Mouse (Mus musculus) midbrain, embryonic 13.5 days (tissue): ENCODE measurements around the gene Dlx4. TPM values are rescaled to one million over a fixed set of nuclear protein-coding genes. Genes with fewer than 3 reads are reported as not detected.

Experiments used
- ATAC-seq: fragments of 200-750 bp; cut with Nextera tagmentation; 2 replicates; pipeline ENCODE4 v1.8.0; 2017; ENCODE audit warnings: mild to moderate bottlenecking, moderate TSS enrichment, moderate library complexity
- H3K27ac ChIP-seq: fragments of 300-500 bp; sonication (generic); 2 replicates; pipeline ENCODE4 v1.5.1; 2015; ENCODE audit warnings: inconsistent platforms, mild to moderate bottlenecking, moderate library complexity
- H3K27me3 ChIP-seq: fragments of 300-500 bp; sonication (generic); 2 replicates; pipeline ENCODE4 v1.6.1; 2015; ENCODE audit warnings: mild to moderate bottlenecking, inconsistent platforms
- H3K36me3 ChIP-seq: fragments of 300-500 bp; sonication (generic); 2 replicates; pipeline ENCODE4 v1.6.1; 2015; ENCODE audit warnings: mild to moderate bottlenecking, inconsistent platforms
- H3K4me1 ChIP-seq: fragments of 300-500 bp; sonication (generic); replicated peaks from 2 replicates; pipeline ENCODE4 v1.6.1; 2015; ENCODE audit warnings: inconsistent platforms
- H3K4me2 ChIP-seq: fragments of 300-500 bp; sonication (generic); replicated peaks from 2 replicates; pipeline ENCODE4 v1.6.1; 2015; ENCODE audit warnings: moderate library complexity, mild to moderate bottlenecking, inconsistent platforms
- H3K4me3 ChIP-seq: fragments of 300-500 bp; sonication (generic); replicated peaks from 2 replicates; pipeline ENCODE4 v1.5.1; 2015; ENCODE audit warnings: mild to moderate bottlenecking, inconsistent platforms
- H3K9ac ChIP-seq: fragments of 300-500 bp; sonication (generic); replicated peaks from 2 replicates; pipeline ENCODE4 v1.6.1; 2015; ENCODE audit warnings: mild to moderate bottlenecking, inconsistent platforms
- H3K9me3 ChIP-seq: fragments of 300-500 bp; sonication (generic); 2 replicates; pipeline ENCODE4 v1.6.1; 2016; ENCODE audit warnings: mild to moderate bottlenecking, inconsistent platforms
- WGBS: fragments of 180-500 bp; shearing (Covaris S2); methylation state at CpG from one replicate; pipeline ENCODE4 v1.1.7; 2015; 5-methylcytosine and 5-hydroxymethylcytosine counted together
- polyA plus RNA-seq: library from polyadenylated mRNA; unstranded; fragments of >200 nt; fragmentation: Nextera tagmentation; extraction: Ambion mirVana; gene quantifications from 2 replicates; pipeline ENCODE4 v1.2.1, GENCODE M21; 2015

Gene Dlx4
- polyA plus RNA-seq, 1 experiment from 2014 or later, result not detected

GRCm38 (mm10) chr11:95097889-95098288 lies 48.2 kb downstream of the Dlx4 start:
- peaks cover 5% of the 10 kb centered on the region; the same call in 1 of the 2 replicates for H3K27me3 ChIP-seq
- no peak overlapping the region for H3K9ac ChIP-seq
- no peak overlapping the region for H3K27ac ChIP-seq
- WGBS, result 63% methylated on average over 6 of the region's 6 CpGs
- H3K4me2 ChIP-seq, result no peak overlapping the region
- no peaks in the 10 kb centered on the region for H3K36me3 ChIP-seq
- peaks cover 9% of the 10 kb centered on the region; the same call in 1 of the 2 replicates for H3K4me1 ChIP-seq
- no peak overlapping the region for H3K4me3 ChIP-seq
- ATAC-seq, result no peak
- H3K9me3 ChIP-seq, result no peaks in the 10 kb centered on the region

- Histone ChIP-seq H3K9ac (no peak overlapping the region), H3K27ac (no peak overlapping the region), H3K36me3 (no peaks in the 10 kb centered on the region), H3K27me3 (peaks cover 5% of the 10 kb centered on the region; the same call in 1 of the 2 replicates), H3K9me3 (no peaks in the 10 kb centered on the region), H3K4me3 (no peak overlapping the region), H3K4me2 (no peak overlapping the region), H3K4me1 (peaks cover 9% of the 10 kb centered on the region; the same call in 1 of the 2 replicates)
- ATAC-seq, result no peak
- 61% methylated on average over 4 of the region's 4 CpGs for WGBS
Measured at GRCm38 (mm10) chr11:95096608-95097373, 49.3 kb downstream of the Dlx4 start.

- Histone ChIP-seq H3K4me3 (no peak overlapping the region), H3K4me1 (peaks cover 9% of the 10 kb centered on the region; the same call in 1 of the 2 replicates), H3K4me2 (no peak overlapping the region), H3K27ac (no peak overlapping the region), H3K27me3 (peaks cover 5% of the 10 kb centered on the region; the same call in 1 of the 2 replicates), H3K9ac (no peak overlapping the region), H3K9me3 (no peaks in the 10 kb centered on the region), H3K36me3 (no peaks in the 10 kb centered on the region)
- ATAC-seq, result no peak
- WGBS, result 78% methylated on average over 10 of the region's 10 CpGs
Measured at GRCm38 (mm10) chr11:95095596-95095995, 50.5 kb downstream of the Dlx4 start.

- peaks cover 9% of the 10 kb centered on the region; the same call in 1 of the 2 replicates for H3K4me1 ChIP-seq
- no peak overlapping the region for H3K27ac ChIP-seq
- H3K4me3 ChIP-seq, result no peak overlapping the region
- H3K9ac ChIP-seq, result no peak overlapping the region
- H3K4me2 ChIP-seq, result no peak overlapping the region
- no peaks in the 10 kb centered on the region for H3K27me3 ChIP-seq
- no peak for ATAC-seq
- H3K9me3 ChIP-seq, result no peaks in the 10 kb centered on the region
- WGBS, result 81% methylated on average over 5 of the region's 5 CpGs
- H3K36me3 ChIP-seq, result no peaks in the 10 kb centered on the region
Measured at GRCm38 (mm10) chr11:95093077-95093476, 53.0 kb downstream of the Dlx4 start.

Other genes starting within 250 kb of the Dlx4 start
- gene Col1a1, start 210.0 kb downstream of the Dlx4 start, polyA plus RNA-seq, result 51.5 and 68.9 TPM in 2 replicates
- gene Hils1, start 178.7 kb downstream of the Dlx4 start, polyA plus RNA-seq, result not detected in 2 replicates
- gene Sgca, start 169.9 kb downstream of the Dlx4 start, polyA plus RNA-seq, result 0.17 TPM in 1 of 2 replicates, not detected in the other
- 17.4 and 17.8 TPM in 2 replicates for gene Ppp1r9b, start 155.2 kb downstream of the Dlx4 start, polyA plus RNA-seq
- 123 and 141 TPM in 2 replicates for gene Samd14, start 136.4 kb downstream of the Dlx4 start, polyA plus RNA-seq
- gene Pdk2, start 104.9 kb downstream of the Dlx4 start, polyA plus RNA-seq, result 21.4 and 24.7 TPM in 2 replicates
- 6.6 and 8.8 TPM in 2 replicates for gene Itga3, start 69.5 kb downstream of the Dlx4 start, polyA plus RNA-seq
- 0.27 and 0.30 TPM in 2 replicates for gene Dlx3, start 26.1 kb downstream of the Dlx4 start, polyA plus RNA-seq
- not detected in 2 replicates for gene Tac4, start 115.3 kb upstream of the Dlx4 start, polyA plus RNA-seq
- gene Kat7, start 164.0 kb upstream of the Dlx4 start, polyA plus RNA-seq, result 63.8 and 66.1 TPM in 2 replicates
- 2.3 and 2.8 TPM in 2 replicates for gene Fam117a, start 190.8 kb upstream of the Dlx4 start, polyA plus RNA-seq
- 149 and 151 TPM in 2 replicates for gene Slc35b1, start 238.4 kb upstream of the Dlx4 start, polyA plus RNA-seq